Mouse (Mus musculus) left cerebral cortex, postnatal 25 days (tissue): ENCODE data around the gene Hhip. TPM values are rescaled to one million over a fixed set of nuclear protein-coding genes. Genes with fewer than 3 reads are reported as not detected.
"Not testable (repeated sequence)": the region's sequence is repeated elsewhere in the genome, so short reads cannot be mapped to it uniquely, and the experiment has no call there.

ENCODE experiments used
- DNase-seq, 2 experiments: peaks; one replicate each; pipeline ENCODE4 v3.0.0; 2022; ENCODE audit warnings: low spot score in 2 of 2, mixed read lengths in 1 of 2
- intact Hi-C: fragments of 180-260 bp; cut with DNase I; formaldehyde crosslinking; loops from one replicate; pipeline ENCODE4 v1.15.1; 2025
- total RNA-seq, 2 experiments: library from RNA; stranded (reverse); gene quantifications; 2 replicates each; pipeline ENCODE4 v1.2.3; 2021

Gene Hhip
- total RNA-seq, 2 experiments from 2014 or later: 3.5 to 4.2 TPM

- intact Hi-C loops: no loop called here
- DNase-seq: no peak
Measured at GRCm38 (mm10) chr8:80002313-80002712, 55.5 kb downstream of the Hhip start.

- intact Hi-C loops: no loop called here
- DNase-seq: no peak
Measured at GRCm38 (mm10) chr8:79995075-79995474, 62.7 kb downstream of the Hhip start.

- no peak for DNase-seq
- intact Hi-C loops: no loop called here
Measured at GRCm38 (mm10) chr8:79993507-79993906, 64.3 kb downstream of the Hhip start.

- intact Hi-C loops: no loop called here
- DNase-seq: no peak
Measured at GRCm38 (mm10) chr8:79992121-79992848, 65.5 kb downstream of the Hhip start.

- DNase-seq, intact Hi-C loops: not testable (repeated sequence)
Measured at GRCm38 (mm10) chr8:79991420-79991819, 66.4 kb downstream of the Hhip start.

- DNase-seq: no peak
- intact Hi-C loops: no loop called here
Measured at GRCm38 (mm10) chr8:79984946-79985345, 72.9 kb downstream of the Hhip start.

- no peak for DNase-seq
- intact Hi-C loops: no loop called here
Measured at GRCm38 (mm10) chr8:79982144-79982543, 75.7 kb downstream of the Hhip start.

- no peak for DNase-seq
- intact Hi-C loops: no loop called here
Measured at GRCm38 (mm10) chr8:79966159-79966558, 91.6 kb downstream of the Hhip start.

- intact Hi-C loops: loop anchor here (5.0 kb wide), 1 partner anchor 529 kb away; no protein-coding TSS in a partner anchor
- peak in 1 of 2 experiments; percentile 17 for DNase-seq
Measured at GRCm38 (mm10) chr8:79952857-79953256, 104.9 kb downstream of the Hhip start.

- no peak for DNase-seq
- intact Hi-C loops: loop anchor here (5.0 kb wide), 1 partner anchor 532 kb away; no protein-coding TSS in a partner anchor
Measured at GRCm38 (mm10) chr8:79950376-79950775, 107.4 kb downstream of the Hhip start.

- intact Hi-C loops: no loop called here
- DNase-seq: no peak
Measured at GRCm38 (mm10) chr8:79945501-79946076, 112.2 kb downstream of the Hhip start.

- intact Hi-C loops: no loop called here
- DNase-seq: no peak
Measured at GRCm38 (mm10) chr8:79941070-79941469, 116.7 kb downstream of the Hhip start.

- intact Hi-C loops: no loop called here
- DNase-seq: no peak
Measured at GRCm38 (mm10) chr8:79936856-79937445, 120.9 kb downstream of the Hhip start.

- intact Hi-C loops: no loop called here
- no peak for DNase-seq
Measured at GRCm38 (mm10) chr8:79935793-79936192, 122.0 kb downstream of the Hhip start.

GRCm38 (mm10) chr8:79929202-79929601 is 128.6 kb downstream of the Hhip start:
- intact Hi-C loops: no loop called here
- DNase-seq: no peak

- intact Hi-C loops: no loop called here
- DNase-seq: no peak
Measured at GRCm38 (mm10) chr8:79917211-79917610, 140.6 kb downstream of the Hhip start.
